Mouse (Mus musculus) midbrain, embryonic 14.5 days (tissue): ENCODE measurements around the gene Vsnl1. TPM values are rescaled to one million over a fixed set of nuclear protein-coding genes. Genes with fewer than 3 reads are reported as not detected.

Source experiments
- ATAC-seq: fragments of 200-750 bp; cut with Nextera tagmentation; 2 replicates; pipeline ENCODE4 v1.8.0; 2017; ENCODE audit warnings: moderate number of reproducible peaks, moderate library complexity; ENCODE audit not compliant: low FRiP score, low TSS enrichment
- DNase-seq: peaks from one replicate; pipeline ENCODE4 v3.0.0-alpha.2; 2015
- H3K27ac ChIP-seq: fragments of 300-500 bp; sonication (generic); replicated peaks from 2 replicates; pipeline ENCODE4 v1.5.1; 2014; ENCODE audit warnings: mild to moderate bottlenecking, low read depth, low read length, moderate library complexity
- H3K27me3 ChIP-seq: fragments of 300-500 bp; sonication (generic); 2 replicates; pipeline ENCODE4 v1.6.1; 2014; ENCODE audit warnings: low read length, control low read depth, mixed read lengths; ENCODE audit not compliant: control insufficient read depth, insufficient read depth
- H3K36me3 ChIP-seq: fragments of 300-500 bp; sonication (generic); 2 replicates; pipeline ENCODE4 v1.6.1; 2014; ENCODE audit warnings: low read length, control low read depth; ENCODE audit not compliant: control insufficient read depth, insufficient read depth
- H3K4me1 ChIP-seq: fragments of 300-500 bp; sonication (generic); 2 replicates; pipeline ENCODE4 v1.6.1; 2014; ENCODE audit warnings: mild to moderate bottlenecking, antibody characterized with exemption, low read length, control low read depth; ENCODE audit not compliant: control insufficient read depth, insufficient read depth
- H3K4me2 ChIP-seq: fragments of 300-500 bp; sonication (generic); 2 replicates; pipeline ENCODE4 v1.6.1; 2014; ENCODE audit warnings: mild to moderate bottlenecking, low read length, moderate library complexity
- H3K4me3 ChIP-seq: fragments of 300-500 bp; sonication (generic); replicated peaks from 2 replicates; pipeline ENCODE4 v1.5.1; 2014; ENCODE audit warnings: low read depth, low read length
- H3K9ac ChIP-seq: fragments of 300-500 bp; sonication (generic); replicated peaks from 2 replicates; pipeline ENCODE4 v1.6.1; 2014; ENCODE audit warnings: mild to moderate bottlenecking, low read length, moderate library complexity
- H3K9me3 ChIP-seq: fragments of 300-500 bp; sonication (generic); 2 replicates; pipeline ENCODE4 v1.6.1; 2016; ENCODE audit warnings: low read length, control low read depth, mixed read lengths; ENCODE audit not compliant: control insufficient read depth
- WGBS: fragments of 180-500 bp; shearing (Covaris S2); extraction: QIAGEN DNeasy Blood & Tissue Kit; methylation state at CpG from one replicate; pipeline ENCODE4 v1.1.7; 2014; 5-methylcytosine and 5-hydroxymethylcytosine counted together
- polyA plus RNA-seq: library from polyadenylated mRNA; unstranded; fragments of >200 nt; fragmentation: Nextera tagmentation; extraction: Ambion mirVana; gene quantifications from 2 replicates; pipeline ENCODE4 v1.2.1, GENCODE M21; 2014

The Vsnl1 gene
- polyA plus RNA-seq, result 55.8 and 61.9 TPM in 2 replicates

- 4% methylated on average over 34 of the region's 34 CpGs for WGBS
- H3K4me3 ChIP-seq, result peak within 1 kb of the TSS; percentile 51
- peaks cover 6% of the 10 kb centered on the region; the same call in 1 of the 2 replicates for H3K27me3 ChIP-seq
- peaks cover 13% of the 10 kb centered on the region; the same call in 1 of the 2 replicates for H3K4me1 ChIP-seq
- ATAC-seq (peak; percentile 93), DNase-seq (peak; percentile 95)
- H3K9me3 ChIP-seq, result no peaks in the 10 kb centered on the region
- H3K27ac ChIP-seq, result peak within 1 kb of the TSS; percentile 77
- H3K4me2 ChIP-seq, result peak within 1 kb of the TSS; percentile 85
- H3K36me3 ChIP-seq, result no peaks in the 10 kb centered on the region
- peak within 1 kb of the TSS; percentile 54 for H3K9ac ChIP-seq
Measured at GRCm38 (mm10) chr12:11436497-11437265, at the start of gene Vsnl1. TSS of gene Vsnl1 (minus strand) at chr12:11436613.

DNA sequence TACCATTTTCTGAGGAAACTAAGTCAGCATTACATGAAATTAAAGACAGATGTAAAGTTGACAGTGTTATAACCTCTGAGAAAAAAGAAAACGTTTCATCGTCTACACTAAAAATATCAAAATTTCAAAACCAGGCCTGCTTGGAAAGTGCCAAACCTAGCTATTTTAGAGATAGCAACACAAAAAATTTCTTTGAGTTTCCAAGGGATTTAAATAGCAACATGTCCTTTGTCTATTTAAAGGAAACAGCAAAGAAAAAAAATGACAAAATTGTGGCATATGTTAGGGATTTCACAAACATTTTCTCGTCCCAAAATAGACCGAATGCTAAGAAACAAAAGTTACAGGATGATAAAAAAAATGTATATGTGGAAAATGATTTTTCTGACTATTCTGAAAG lies 20.2 kb upstream of the Vsnl1 start:
- WGBS, result 90% methylated on average over 4 of the region's 4 CpGs

GRCm38 (mm10) chr12:11456213-11456612 lies 19.8 kb upstream of the Vsnl1 start:
- no peak; the same call in 1 of the 2 replicates for ATAC-seq
- 5% methylated on average over 11 of the region's 11 CpGs for WGBS
- Histone ChIP-seq H3K9ac (peak overlapping the region; percentile 71), H3K4me2 (peak overlapping the region; percentile 91), H3K27me3 (no peaks in the 10 kb centered on the region), H3K4me3 (peak overlapping the region; percentile 58), H3K36me3 (no peaks in the 10 kb centered on the region), H3K4me1 (peaks cover 5% of the 10 kb centered on the region; the same call in 1 of the 2 replicates), H3K27ac (no peak overlapping the region), H3K9me3 (no peaks in the 10 kb centered on the region)
- no peak for DNase-seq

More for the DNA sequence above, 20.2 kb upstream of the Vsnl1 start:
- Histone ChIP-seq H3K9ac (no peak overlapping the region), H3K9me3 (no peaks in the 10 kb centered on the region), H3K27me3 (no peaks in the 10 kb centered on the region), H3K4me3 (peak overlapping the region; percentile 58; the same call in 1 of the 2 replicates), H3K4me2 (peak overlapping the region; percentile 91), H3K27ac (no peak overlapping the region), H3K36me3 (no peaks in the 10 kb centered on the region), H3K4me1 (peaks cover 5% of the 10 kb centered on the region; the same call in 1 of the 2 replicates)
- DNase-seq (no peak), ATAC-seq (no peak)

- WGBS, result 1% methylated on average over 40 of the region's 40 CpGs
- peak within 1 kb of the TSS; percentile 71 for H3K9ac ChIP-seq
- H3K27me3 ChIP-seq, result no peaks in the 10 kb centered on the region
- peak within 1 kb of the TSS; percentile 91 for H3K4me2 ChIP-seq
- H3K4me1 ChIP-seq, result peaks cover 5% of the 10 kb centered on the region; the same call in 1 of the 2 replicates
- peak within 1 kb of the TSS; percentile 58 for H3K4me3 ChIP-seq
- ATAC-seq, result peak; percentile 99
- peak; percentile 91 for DNase-seq
- no peaks in the 10 kb centered on the region for H3K9me3 ChIP-seq
- H3K36me3 ChIP-seq, result no peaks in the 10 kb centered on the region
- no peak within 1 kb of the TSS for H3K27ac ChIP-seq
Measured at GRCm38 (mm10) chr12:11455549-11456194, 19.3 kb upstream of the Vsnl1 start, which contains the start of gene Rad51ap2. TSS of gene Rad51ap2 (plus strand) at chr12:11456079.

DNA sequence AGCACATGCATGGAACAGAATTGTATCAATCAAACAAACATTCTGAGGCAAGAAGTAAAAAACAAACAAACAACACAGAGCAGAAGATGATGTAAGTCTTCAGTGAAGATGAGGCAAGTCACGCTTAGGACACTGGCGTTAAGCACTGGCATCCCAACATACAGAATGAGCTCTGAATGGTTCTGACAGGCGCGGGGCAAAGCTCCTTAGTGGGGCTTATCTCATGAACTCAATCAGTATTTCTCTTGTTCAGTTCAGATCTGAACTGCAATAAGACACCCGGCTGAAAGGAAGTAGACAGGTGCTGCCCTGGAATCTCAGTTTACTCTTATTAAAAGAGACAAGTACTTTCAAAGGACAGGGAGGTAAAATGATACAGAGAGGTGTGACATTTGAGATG lies 17.7 kb upstream of the Vsnl1 start:
- DNase-seq, result no peak
- no peak overlapping the region for H3K4me2 ChIP-seq
- ATAC-seq, result no peak
- H3K4me3 ChIP-seq, result no peak overlapping the region
- H3K9me3 ChIP-seq, result no peaks in the 10 kb centered on the region
- H3K27ac ChIP-seq, result no peak overlapping the region
- no peak overlapping the region for H3K9ac ChIP-seq
- no peaks in the 10 kb centered on the region for H3K27me3 ChIP-seq
- peaks cover 5% of the 10 kb centered on the region; the same call in 1 of the 2 replicates for H3K4me1 ChIP-seq
- H3K36me3 ChIP-seq, result no peaks in the 10 kb centered on the region
- WGBS, result 55% methylated on average over 5 of the region's 5 CpGs

DNA sequence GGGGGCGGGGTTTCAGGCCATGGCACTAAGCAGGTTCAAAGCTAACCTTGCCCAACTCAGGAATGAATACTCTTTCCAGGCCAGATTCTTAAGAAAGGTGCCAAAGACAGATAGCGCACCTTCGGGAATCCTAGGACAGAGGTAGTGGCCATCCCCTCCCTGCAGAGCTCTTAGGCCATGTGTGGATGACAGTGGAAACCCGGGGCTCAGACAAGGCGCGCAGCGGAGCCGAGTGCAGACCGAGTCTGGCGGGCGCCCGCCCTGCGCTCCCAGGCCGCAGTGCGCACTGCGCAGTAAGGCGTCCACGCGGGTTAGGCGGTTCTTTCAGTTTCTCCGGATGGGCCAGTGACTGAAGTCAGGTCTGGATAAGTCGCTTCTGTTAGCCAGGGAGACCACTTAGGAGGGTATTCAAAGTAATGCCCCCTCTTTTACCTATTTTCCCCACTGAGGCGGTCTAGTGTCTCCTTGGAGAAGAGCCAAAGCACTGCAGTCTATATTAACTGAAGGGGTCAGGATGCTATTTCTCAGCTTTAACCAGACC lies 1.6 kb upstream of the Vsnl1 start:
- H3K9me3 ChIP-seq, result no peaks in the 10 kb centered on the region
- peaks cover 6% of the 10 kb centered on the region; the same call in 1 of the 2 replicates for H3K27me3 ChIP-seq
- WGBS, result 26% methylated on average over 23 of the region's 23 CpGs
- H3K4me2 ChIP-seq, result peak overlapping the region; percentile 85
- DNase-seq, result peak; percentile 27
- H3K4me1 ChIP-seq, result peaks cover 13% of the 10 kb centered on the region; the same call in 1 of the 2 replicates
- no peaks in the 10 kb centered on the region for H3K36me3 ChIP-seq
- H3K9ac ChIP-seq, result no peak overlapping the region
- H3K27ac ChIP-seq, result no peak overlapping the region
- H3K4me3 ChIP-seq, result peak overlapping the region; percentile 14
- ATAC-seq, result peak; percentile 9

GRCm38 (mm10) chr12:11437266-11437906 lies 973 bp upstream of the Vsnl1 start:
- peak overlapping the region; percentile 77; the same call in 1 of the 2 replicates for H3K27ac ChIP-seq
- DNase-seq (peak; percentile 93), ATAC-seq (peak; percentile 49)
- H3K4me1 ChIP-seq, result peaks cover 13% of the 10 kb centered on the region; the same call in 1 of the 2 replicates
- WGBS, result 16% methylated on average over 17 of the region's 17 CpGs
- H3K4me3 ChIP-seq, result peak overlapping the region; percentile 51
- peak overlapping the region; percentile 54; the same call in 1 of the 2 replicates for H3K9ac ChIP-seq
- peak overlapping the region; percentile 85 for H3K4me2 ChIP-seq
- no peaks in the 10 kb centered on the region for H3K9me3 ChIP-seq
- H3K36me3 ChIP-seq, result no peaks in the 10 kb centered on the region
- H3K27me3 ChIP-seq, result peaks cover 6% of the 10 kb centered on the region; the same call in 1 of the 2 replicates

GRCm38 (mm10) chr12:11436023-11436350 lies 426 bp downstream of the Vsnl1 start:
- H3K4me3 ChIP-seq, result peak overlapping the region; percentile 51
- WGBS, result under 1% methylated on average over 12 of the region's 12 CpGs
- H3K36me3 ChIP-seq, result no peaks in the 10 kb centered on the region
- no peaks in the 10 kb centered on the region for H3K9me3 ChIP-seq
- DNase-seq, result no peak
- peaks cover 13% of the 10 kb centered on the region; the same call in 1 of the 2 replicates for H3K4me1 ChIP-seq
- peak overlapping the region; percentile 85 for H3K4me2 ChIP-seq
- peak; percentile 10; the same call in 1 of the 2 replicates for ATAC-seq
- peaks cover 6% of the 10 kb centered on the region; the same call in 1 of the 2 replicates for H3K27me3 ChIP-seq
- H3K27ac ChIP-seq, result peak overlapping the region; percentile 77
- peak overlapping the region; percentile 54 for H3K9ac ChIP-seq
